Mouse (Mus musculus) mature B cell (primary cell): ENCODE measurements around the gene Stoml1.

Experiments used
- in situ Hi-C: fragments of 300-500 bp; cut with MboI; formaldehyde crosslinking; loops from 2 replicates; pipeline ENCODE4 v1.14.3; 2019

Gene Stoml1

GRCm38 (mm10) chr9:58253033-58253804 lies at the start of gene Stoml1:
TSS of gene Stoml1 (plus strand) at chr9:58253164.
- in situ Hi-C loops, result no loop called here

GRCm38 (mm10) chr9:58203516-58204447 lies 49.2 kb upstream of the Stoml1 start, which contains the start of the genes Islr and Islr2:
TSS of gene Islr (minus strand) at chr9:58204306.
TSS of gene Islr2 (minus strand) at chr9:58204319.
- in situ Hi-C loops, result loop anchor here (10.0 kb wide), 2 partner anchors 149 to 171 kb away; partner anchors contain the start of gene Tbc1d21

DNA sequence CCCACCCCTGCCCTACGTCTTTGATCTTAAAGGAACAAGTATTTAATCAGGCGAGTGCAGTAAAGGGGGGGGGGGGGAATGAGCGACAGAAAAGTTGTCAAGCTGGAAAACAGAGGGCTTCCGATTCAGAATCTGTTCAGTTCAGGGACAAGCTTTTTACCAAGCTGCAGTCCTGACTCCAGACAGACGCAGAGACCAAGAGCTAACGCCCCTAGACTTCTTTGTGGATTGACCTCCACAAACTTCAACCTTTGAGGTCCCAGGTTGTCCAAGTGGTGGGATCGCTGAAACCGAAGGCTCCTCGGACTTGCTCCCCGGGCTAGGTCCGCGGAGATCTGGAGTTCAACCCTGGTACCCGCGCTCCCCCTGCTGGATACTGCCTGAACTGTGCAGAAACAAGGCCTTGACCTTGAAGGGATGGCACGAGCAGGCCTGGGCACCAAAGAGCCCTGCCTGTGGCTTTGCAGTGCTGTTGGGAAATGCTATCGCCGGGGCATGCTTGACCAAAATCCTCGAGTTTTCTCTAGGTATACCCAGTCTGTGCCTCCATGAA lies 48.4 kb upstream of the Stoml1 start:
- in situ Hi-C loops, result loop anchor here (10.0 kb wide), 2 partner anchors 150 to 170 kb away; partner anchors contain the start of gene Tbc1d21

DNA sequence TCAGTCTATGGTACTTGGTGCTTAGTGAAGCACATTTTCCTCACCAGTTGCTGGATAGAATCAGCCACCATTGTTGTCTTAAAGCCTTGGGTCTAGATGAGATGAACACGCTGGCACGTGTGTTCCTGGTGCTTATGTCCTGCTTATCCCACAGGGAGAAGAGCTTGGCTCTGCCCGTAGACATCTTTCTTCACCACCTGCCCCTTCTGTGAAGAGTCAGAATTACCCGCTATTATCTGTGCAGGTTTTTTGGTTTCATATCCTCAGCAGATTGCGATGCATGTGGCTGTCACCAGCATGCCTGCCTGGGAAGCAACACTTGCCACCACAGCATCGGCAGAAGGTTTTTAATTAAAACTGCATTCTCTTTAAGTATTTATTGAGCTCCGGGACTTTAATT lies 47.0 kb upstream of the Stoml1 start:
- in situ Hi-C loops, result loop anchor here (10.0 kb wide), 2 partner anchors 151 to 169 kb away; partner anchors contain the start of gene Tbc1d21

GRCm38 (mm10) chr9:58209462-58210303 lies 43.3 kb upstream of the Stoml1 start:
- in situ Hi-C loops, result loop anchor here (10.0 kb wide), 2 partner anchors 155 to 165 kb away; partner anchors contain the start of gene Tbc1d21

- in situ Hi-C loops, result no loop called here
Observed at GRCm38 (mm10) chr9:58210304-58210627, 42.7 kb upstream of the Stoml1 start.

- in situ Hi-C loops, result no loop called here
Observed at GRCm38 (mm10) chr9:58213377-58213776, 39.6 kb upstream of the Stoml1 start.

GRCm38 (mm10) chr9:58213865-58214264 lies 39.1 kb upstream of the Stoml1 start:
- in situ Hi-C loops, result no loop called here

GRCm38 (mm10) chr9:58214519-58215180 lies 38.3 kb upstream of the Stoml1 start:
- in situ Hi-C loops, result no loop called here

DNA sequence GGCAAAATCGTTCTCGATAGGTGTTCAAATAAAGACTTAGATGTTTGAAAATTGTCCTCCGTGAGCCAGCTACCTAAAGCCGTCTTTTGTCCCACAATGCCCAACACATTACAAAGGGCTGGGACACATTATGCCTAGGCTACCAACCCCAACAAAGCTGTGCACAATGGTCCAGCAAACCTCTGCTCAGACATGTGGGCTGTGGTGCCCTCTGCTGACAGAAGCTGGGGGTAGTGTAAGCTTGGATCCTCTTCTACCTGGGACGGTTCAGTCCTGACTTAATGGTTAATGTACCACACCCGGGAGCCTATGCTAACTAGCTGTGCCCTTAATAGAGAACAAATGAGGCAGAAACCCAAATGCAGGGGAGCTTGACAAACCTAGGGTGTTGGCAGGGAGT lies 36.6 kb upstream of the Stoml1 start:
- in situ Hi-C loops, result no loop called here

GRCm38 (mm10) chr9:58218539-58218938 lies 34.4 kb upstream of the Stoml1 start:
- in situ Hi-C loops, result no loop called here

- in situ Hi-C loops, result no loop called here
Observed at GRCm38 (mm10) chr9:58220218-58220903, 32.6 kb upstream of the Stoml1 start.

DNA sequence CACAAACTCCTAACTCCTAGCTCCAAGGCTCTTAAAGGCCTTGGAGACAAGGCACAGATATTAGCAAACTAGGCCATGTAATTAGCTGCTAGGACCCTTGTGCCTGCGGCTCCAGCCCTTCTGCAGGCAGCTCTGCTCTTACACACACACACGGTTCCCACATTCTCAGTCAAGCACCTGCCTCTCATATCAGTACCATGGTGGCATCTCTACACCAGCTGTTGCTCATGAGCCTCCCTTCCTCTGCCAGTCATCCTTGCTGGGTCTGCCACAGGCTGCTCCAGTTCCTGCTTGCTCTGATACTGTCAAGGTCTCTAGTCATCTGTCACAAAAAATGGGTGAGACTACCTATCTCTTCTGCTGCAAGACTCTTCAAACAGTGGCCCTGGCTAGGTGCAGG lies 28.6 kb upstream of the Stoml1 start:
- in situ Hi-C loops, result no loop called here

GRCm38 (mm10) chr9:58225915-58226913 lies 26.8 kb upstream of the Stoml1 start:
- in situ Hi-C loops, result no loop called here

DNA sequence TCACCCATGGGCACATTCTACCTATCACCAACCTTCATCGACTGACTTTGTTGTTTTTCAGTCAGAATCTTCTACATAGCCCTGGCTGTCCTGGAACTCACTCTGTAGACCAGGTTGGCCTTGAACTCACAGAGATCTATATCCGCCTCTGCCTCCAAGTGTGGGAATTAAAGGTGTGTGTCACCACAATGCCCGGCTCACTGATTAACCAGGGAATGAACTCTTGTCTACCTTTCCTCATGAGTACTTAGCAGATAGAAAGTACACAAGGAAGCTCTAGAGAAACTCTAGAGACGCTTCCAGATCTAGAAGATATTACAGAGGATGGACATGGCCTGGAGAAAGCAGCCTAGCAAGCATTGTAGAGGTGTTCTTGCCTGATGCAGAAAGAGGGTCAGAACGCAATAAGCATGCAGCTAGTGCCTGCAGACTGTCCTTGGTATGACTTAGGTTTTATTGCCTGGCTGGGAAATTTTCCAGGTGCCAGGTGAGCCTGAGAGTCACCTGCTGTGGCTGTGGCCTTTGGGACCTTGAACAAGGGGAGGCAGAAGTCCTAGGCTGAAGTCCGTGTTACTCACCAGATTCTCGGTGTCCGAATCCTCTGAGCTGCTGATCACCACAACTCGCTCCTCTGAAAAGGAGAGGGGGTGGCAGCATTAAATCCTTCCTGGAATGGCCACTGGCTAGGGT lies 24.0 kb upstream of the Stoml1 start:
- in situ Hi-C loops, result no loop called here

GRCm38 (mm10) chr9:58231746-58232145 lies 21.2 kb upstream of the Stoml1 start:
- in situ Hi-C loops, result no loop called here

- in situ Hi-C loops, result no loop called here
Observed at GRCm38 (mm10) chr9:58232374-58232773, 20.6 kb upstream of the Stoml1 start.

DNA sequence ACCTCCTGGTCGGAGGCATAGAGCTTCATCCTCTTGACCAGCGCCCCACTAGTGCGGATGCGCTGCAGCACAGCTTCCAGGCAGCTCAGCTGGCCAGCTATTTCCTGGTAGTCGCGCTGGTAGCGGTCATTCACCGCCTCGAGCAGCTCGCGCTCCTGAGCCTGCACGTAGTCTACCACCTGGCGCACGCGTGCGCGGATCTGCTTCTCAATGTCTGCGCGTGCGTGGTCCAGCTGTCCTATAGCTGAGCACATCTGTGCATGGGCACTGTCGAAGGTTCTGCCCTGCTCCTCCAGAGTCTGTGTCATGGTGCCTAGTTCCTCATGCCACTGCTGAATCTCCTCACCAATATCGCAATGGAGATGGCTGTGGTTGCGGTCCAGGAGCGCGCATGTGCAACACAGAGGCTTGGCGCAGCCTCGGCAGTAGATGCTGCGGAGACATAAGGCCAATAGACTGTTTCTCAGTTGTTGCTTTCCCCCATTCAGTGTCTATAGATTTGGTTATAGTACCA lies 18.4 kb upstream of the Stoml1 start:
- in situ Hi-C loops, result no loop called here
